Mouse (Mus musculus): Measurements from ENCODE around the gene Fignl1. TPM values are rescaled to one million over a fixed set of nuclear protein-coding genes. Genes with fewer than 3 reads are reported as not detected.

Fignl1 gene
- polyA plus RNA-seq, 1 experiment from 2014 or later: 13.3 TPM

DNA sequence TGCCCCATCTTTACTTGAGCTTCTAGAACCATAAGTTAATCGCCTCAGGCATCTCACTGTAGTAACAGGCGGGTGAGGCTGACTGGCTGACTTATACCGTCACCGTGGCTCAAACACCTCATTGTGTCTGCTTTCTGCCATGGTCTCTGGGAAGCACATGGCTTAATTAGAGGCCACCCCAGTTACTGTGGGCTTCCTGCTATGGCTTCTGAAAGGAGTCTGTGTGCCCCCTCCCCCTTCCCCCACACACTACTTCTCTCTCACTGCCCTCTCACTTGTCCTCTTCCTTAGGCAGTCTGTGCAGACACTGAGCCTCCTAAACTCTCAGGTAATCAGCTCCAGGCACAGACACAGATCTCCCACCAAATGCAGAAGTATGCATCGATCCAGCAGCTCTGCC is 19.5 kb upstream of the Fignl1 start:
- H3K4me3 ChIP-seq (replicated peaks; ENCODE audit: low read length): no peak overlapping the region
- WGBS: 28% methylated on average over 5 of the region's 5 CpGs
- H3K4me2 ChIP-seq (replicated peaks): no peak overlapping the region
- no peaks in the 10 kb centered on the region for H3K27me3 ChIP-seq (ENCODE audit: control insufficient read depth, insufficient read depth, low read length)
- no peaks in the 10 kb centered on the region for H3K36me3 ChIP-seq (replicated peaks; ENCODE audit: control insufficient read depth, insufficient read depth)
- H3K9ac ChIP-seq: 0 out of 2 replicates have a peak overlapping the region, but pooled peaks have one; percentile 5
- ATAC-seq (ENCODE audit: low FRiP score) (peak; percentile 40; the same call in 1 of the 2 replicates), DNase-seq (ENCODE audit: low spot score) (no peak)
- peaks cover 43% of the 10 kb centered on the region for H3K4me1 ChIP-seq (replicated peaks; ENCODE audit: control insufficient read depth, insufficient read depth, low read length)
- no peak overlapping the region for H3K27ac ChIP-seq
- H3K9me3 ChIP-seq (ENCODE audit: control insufficient read depth, low read length): no peaks in the 10 kb centered on the region

DNA sequence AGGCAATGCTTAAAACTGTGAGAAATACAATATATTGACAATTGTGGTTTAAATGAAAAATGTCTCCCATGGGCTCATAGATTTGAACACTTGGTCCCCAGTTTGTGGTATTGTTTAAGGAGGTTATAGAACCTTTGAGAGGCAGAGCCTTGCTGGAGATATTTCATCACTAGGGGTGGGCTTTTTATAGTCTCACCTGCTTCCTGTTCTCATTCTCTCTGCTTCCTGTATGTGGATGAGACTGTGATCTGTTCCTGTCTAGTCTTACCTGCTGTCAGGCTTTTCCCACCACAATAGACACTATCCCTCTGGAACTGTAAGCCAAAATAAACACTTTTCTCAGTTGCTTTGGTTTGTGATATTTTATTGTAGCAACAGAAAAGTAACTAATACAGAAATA is 17.7 kb upstream of the Fignl1 start:
- H3K9me3 ChIP-seq (ENCODE audit: control insufficient read depth, low read length): no peaks in the 10 kb centered on the region
- H3K4me1 ChIP-seq (replicated peaks; ENCODE audit: control insufficient read depth, insufficient read depth, low read length): peaks cover 52% of the 10 kb centered on the region
- no peak overlapping the region for H3K9ac ChIP-seq
- no peaks in the 10 kb centered on the region for H3K27me3 ChIP-seq (ENCODE audit: control insufficient read depth, insufficient read depth, low read length)
- no peak overlapping the region for H3K4me2 ChIP-seq (replicated peaks)
- DNase-seq (ENCODE audit: low spot score) (no peak), ATAC-seq (ENCODE audit: low FRiP score) (no peak)
- H3K27ac ChIP-seq: no peak overlapping the region
- no peak overlapping the region for H3K4me3 ChIP-seq (replicated peaks; ENCODE audit: low read length)
- no peaks in the 10 kb centered on the region for H3K36me3 ChIP-seq (replicated peaks; ENCODE audit: control insufficient read depth, insufficient read depth)

DNA sequence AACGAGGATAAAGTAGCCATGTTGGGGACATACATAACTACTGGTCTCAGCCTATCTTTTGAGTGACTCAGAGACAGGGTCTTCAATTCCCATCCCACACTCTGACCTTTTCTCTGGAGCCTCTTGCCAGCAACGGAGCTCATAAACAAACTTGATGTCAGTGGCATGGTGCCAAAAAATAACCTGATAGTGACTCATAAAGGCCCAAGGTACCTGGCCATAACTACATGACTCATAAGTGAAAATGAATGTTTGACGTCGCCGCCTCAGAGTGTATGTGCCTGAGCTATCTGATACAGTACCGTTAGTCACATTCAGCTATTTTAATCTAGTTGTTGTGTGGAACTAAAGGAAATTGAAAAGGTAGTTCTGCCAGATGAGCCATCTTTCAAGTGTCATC is 16.9 kb upstream of the Fignl1 start:
- no peak for ATAC-seq (ENCODE audit: low FRiP score)
- H3K27me3 ChIP-seq (ENCODE audit: control insufficient read depth, insufficient read depth, low read length): no peaks in the 10 kb centered on the region
- no peak overlapping the region for H3K4me2 ChIP-seq (replicated peaks)
- H3K4me3 ChIP-seq (replicated peaks; ENCODE audit: low read length): no peak overlapping the region
- H3K27ac ChIP-seq: 0 out of 2 replicates have a peak overlapping the region, but pooled peaks have one; percentile 17
- no peak for DNase-seq (ENCODE audit: low spot score)
- WGBS: 72% methylated on average over 6 of the region's 6 CpGs
- H3K9ac ChIP-seq: no peak overlapping the region
- H3K36me3 ChIP-seq (replicated peaks; ENCODE audit: control insufficient read depth, insufficient read depth): no peaks in the 10 kb centered on the region
- peaks cover 52% of the 10 kb centered on the region for H3K4me1 ChIP-seq (replicated peaks; ENCODE audit: control insufficient read depth, insufficient read depth, low read length)
- no peaks in the 10 kb centered on the region for H3K9me3 ChIP-seq (ENCODE audit: control insufficient read depth, low read length)

DNA sequence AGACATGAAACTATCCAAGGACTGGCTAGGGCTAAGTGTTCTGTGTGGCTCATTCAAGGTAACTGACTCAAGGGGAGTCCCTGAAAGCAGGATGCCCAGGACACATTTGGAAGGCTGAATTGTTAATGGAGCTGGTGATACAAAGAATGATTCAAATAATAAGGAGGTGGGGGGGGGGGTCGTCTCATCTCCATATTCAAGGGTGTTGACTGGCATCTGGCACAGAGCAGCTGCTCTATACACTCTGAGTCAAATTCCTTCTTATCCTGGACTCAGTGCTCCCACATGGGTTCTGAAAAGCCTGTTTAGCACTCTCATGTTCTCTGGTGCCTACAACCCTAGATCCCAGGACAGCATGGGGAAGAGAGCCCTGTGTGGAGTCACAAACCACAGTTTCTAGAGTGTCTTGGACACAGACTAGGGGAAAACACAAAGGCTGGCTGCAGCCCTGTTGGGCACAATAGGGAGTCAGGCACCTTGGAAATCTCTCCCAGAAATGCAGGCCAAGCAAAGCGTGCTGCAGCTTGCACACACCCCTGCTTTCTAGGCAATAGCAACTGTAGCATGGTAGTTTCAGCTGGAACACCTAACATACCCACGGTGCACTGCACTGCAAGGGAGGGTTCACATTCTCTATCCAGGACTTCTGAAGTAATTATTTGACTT is 16.3 kb upstream of the Fignl1 start:
- DNase-seq (ENCODE audit: low spot score) (no peak), ATAC-seq (ENCODE audit: low FRiP score) (no peak)
- H3K27ac ChIP-seq: peak overlapping the region; percentile 36; the same call in 1 of the 2 replicates
- H3K4me1 ChIP-seq (replicated peaks; ENCODE audit: control insufficient read depth, insufficient read depth, low read length): peaks cover 52% of the 10 kb centered on the region
- no peak overlapping the region for H3K4me2 ChIP-seq (replicated peaks)
- no peaks in the 10 kb centered on the region for H3K36me3 ChIP-seq (replicated peaks; ENCODE audit: control insufficient read depth, insufficient read depth)
- no peaks in the 10 kb centered on the region for H3K27me3 ChIP-seq (ENCODE audit: control insufficient read depth, insufficient read depth, low read length)
- WGBS: 39% methylated on average over 3 of the region's 3 CpGs
- H3K9me3 ChIP-seq (ENCODE audit: control insufficient read depth, low read length): no peaks in the 10 kb centered on the region
- H3K4me3 ChIP-seq (replicated peaks; ENCODE audit: low read length): no peak overlapping the region
- no peak overlapping the region for H3K9ac ChIP-seq

DNA sequence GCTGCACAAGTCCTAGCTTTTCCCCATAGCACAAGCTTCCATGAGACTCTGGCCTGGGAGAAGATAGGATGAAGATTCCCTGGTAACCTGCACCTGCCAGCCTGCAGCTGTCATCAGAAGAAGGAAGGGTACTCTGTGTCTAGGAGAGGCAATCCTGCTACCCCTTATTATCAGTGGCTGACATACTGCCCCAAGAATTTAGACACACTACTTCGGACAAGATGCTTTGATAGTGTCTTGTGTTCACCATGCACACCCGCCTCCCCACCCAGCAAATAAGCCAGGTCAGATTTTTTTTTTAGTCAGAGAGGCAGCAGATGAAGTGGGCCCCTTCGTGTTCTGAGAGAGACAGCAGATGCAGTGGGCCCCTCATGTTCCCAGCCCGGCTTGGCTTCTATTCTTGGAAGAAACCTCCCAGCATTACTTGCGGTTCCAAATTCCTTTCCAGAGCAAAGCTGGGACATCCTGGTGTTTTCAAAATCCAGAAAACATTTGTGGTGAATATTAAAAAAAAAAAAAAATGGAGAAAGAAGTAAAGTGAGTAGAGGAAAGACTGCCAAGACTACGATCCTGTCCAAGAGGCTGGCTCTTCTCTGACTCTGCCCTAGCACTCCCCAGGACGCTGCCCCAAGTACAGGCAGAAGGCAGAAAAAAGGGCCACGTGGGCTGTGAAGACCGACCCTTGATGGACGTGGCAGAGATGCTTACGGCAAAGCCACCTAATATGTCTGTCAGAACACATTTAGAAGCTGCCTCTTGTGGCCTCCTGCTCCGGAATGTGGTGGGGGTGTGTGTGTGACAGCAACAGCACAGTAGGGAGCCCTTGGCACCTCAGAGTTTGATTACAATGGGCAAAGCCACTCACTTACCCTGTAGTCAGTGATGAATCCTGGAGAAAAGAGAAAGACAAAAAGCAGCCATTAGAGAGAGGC is 15.5 kb upstream of the Fignl1 start:
- DNase-seq (ENCODE audit: low spot score): no peak
- H3K9ac ChIP-seq: no peak overlapping the region
- no peaks in the 10 kb centered on the region for H3K27me3 ChIP-seq (ENCODE audit: control insufficient read depth, insufficient read depth, low read length)
- H3K4me3 ChIP-seq (replicated peaks; ENCODE audit: low read length): no peak overlapping the region
- H3K9me3 ChIP-seq (ENCODE audit: control insufficient read depth, low read length): no peaks in the 10 kb centered on the region
- peaks cover 45% of the 10 kb centered on the region for H3K4me1 ChIP-seq (replicated peaks; ENCODE audit: control insufficient read depth, insufficient read depth, low read length)
- H3K27ac ChIP-seq: peak overlapping the region; percentile 36; the same call in 1 of the 2 replicates
- H3K36me3 ChIP-seq (replicated peaks; ENCODE audit: control insufficient read depth, insufficient read depth): no peaks in the 10 kb centered on the region
- no peak for ATAC-seq (ENCODE audit: low FRiP score)
- WGBS: 12% methylated on average over 12 of the region's 12 CpGs
- H3K4me2 ChIP-seq (replicated peaks): no peak overlapping the region

DNA sequence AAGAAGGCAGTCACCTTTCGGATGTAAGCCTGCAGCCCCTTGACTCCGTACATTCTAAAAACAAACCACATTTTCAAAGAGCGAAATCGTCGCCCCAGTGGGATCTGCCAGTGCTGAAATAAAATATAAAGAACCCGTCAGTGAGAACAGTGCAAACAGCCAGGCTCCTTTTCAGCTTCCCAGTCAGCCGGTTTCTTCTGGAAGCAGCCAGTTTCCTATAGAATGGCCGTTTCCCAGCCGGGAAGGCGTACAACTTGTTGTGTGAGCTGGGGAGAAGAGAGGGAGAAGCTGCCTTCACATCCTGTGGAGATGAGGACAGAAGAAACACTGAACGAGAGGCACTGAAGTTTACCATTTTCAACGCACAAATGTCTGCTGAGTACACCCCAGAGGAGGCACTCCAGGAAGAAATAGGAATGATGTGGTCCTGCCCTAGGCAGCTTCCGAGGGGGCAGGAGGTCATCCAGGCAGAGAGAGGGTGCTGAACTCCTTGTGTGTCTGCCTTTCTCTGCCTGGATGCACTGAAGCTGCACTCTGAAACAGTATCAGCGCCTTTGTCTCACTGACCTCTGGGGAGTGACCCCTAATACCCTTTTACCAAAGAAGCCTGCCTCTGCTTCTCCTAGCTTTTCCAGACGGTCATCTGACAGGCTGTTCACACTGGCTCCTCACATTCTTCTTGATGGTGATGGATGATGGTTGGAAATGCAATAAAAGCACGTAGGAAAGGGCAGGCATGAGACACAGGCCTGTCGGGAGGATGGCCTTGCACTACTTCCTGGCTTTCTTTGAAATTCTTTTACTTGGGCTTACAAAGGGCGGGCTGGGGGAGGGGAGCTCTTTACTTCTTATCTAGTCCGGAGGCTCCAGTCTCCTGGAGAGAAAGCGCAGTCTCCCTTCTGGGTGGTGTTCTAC is 13.7 kb upstream of the Fignl1 start:
- peak overlapping the region; percentile 49 for H3K27ac ChIP-seq
- H3K9me3 ChIP-seq (ENCODE audit: control insufficient read depth, low read length): no peaks in the 10 kb centered on the region
- 8% methylated on average over 20 of the region's 20 CpGs for WGBS
- H3K4me3 ChIP-seq (replicated peaks; ENCODE audit: low read length): no peak overlapping the region
- DNase-seq (ENCODE audit: low spot score) (peak; percentile 60), ATAC-seq (ENCODE audit: low FRiP score) (peak; percentile 13; the same call in 1 of the 2 replicates)
- peaks cover 37% of the 10 kb centered on the region for H3K4me1 ChIP-seq (replicated peaks; ENCODE audit: control insufficient read depth, insufficient read depth, low read length)
- H3K4me2 ChIP-seq (replicated peaks): peak overlapping the region; percentile 33
- peak overlapping the region; percentile 48 for H3K9ac ChIP-seq
- no peaks in the 10 kb centered on the region for H3K27me3 ChIP-seq (ENCODE audit: control insufficient read depth, insufficient read depth, low read length)
- no peaks in the 10 kb centered on the region for H3K36me3 ChIP-seq (replicated peaks; ENCODE audit: control insufficient read depth, insufficient read depth)

DNA sequence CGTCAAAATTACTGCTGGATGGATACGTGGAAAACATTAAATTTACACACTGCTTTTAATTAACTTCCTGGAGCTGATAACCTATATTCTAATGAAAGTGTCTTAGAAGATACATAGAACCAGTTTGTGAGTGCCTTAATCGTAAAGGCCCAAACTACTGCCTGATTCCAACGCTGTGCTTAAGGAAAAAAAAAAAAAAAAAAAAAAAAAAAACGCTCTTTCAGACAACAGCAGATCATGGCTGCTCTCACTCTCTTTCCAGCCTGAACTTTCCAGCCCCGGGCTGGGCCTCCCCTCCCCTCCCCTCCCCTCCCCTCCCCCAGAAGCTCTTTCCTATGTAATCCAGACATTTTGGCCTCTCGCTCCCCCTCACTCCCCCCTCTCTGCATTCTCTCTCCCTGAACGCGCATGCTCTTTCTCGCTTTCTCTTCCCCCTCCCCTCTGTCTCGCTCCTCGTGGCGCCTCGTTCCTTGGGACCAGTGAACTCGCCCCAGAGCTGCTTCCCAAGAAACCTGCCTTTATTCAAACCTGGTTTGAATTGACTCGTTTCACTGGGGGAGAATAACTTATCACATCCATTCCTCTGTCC is 12.7 kb upstream of the Fignl1 start:
- H3K36me3 ChIP-seq (replicated peaks; ENCODE audit: control insufficient read depth, insufficient read depth): no peaks in the 10 kb centered on the region
- DNase-seq (ENCODE audit: low spot score) (peak; percentile 83), ATAC-seq (ENCODE audit: low FRiP score) (peak; percentile 85)
- H3K4me1 ChIP-seq (replicated peaks; ENCODE audit: control insufficient read depth, insufficient read depth, low read length): peaks cover 37% of the 10 kb centered on the region
- H3K4me3 ChIP-seq (replicated peaks; ENCODE audit: low read length): no peak overlapping the region
- H3K27me3 ChIP-seq (ENCODE audit: control insufficient read depth, insufficient read depth, low read length): no peaks in the 10 kb centered on the region
- no peaks in the 10 kb centered on the region for H3K9me3 ChIP-seq (ENCODE audit: control insufficient read depth, low read length)
- 8% methylated on average over 16 of the region's 16 CpGs for WGBS
- peak overlapping the region; percentile 33 for H3K4me2 ChIP-seq (replicated peaks)
- peak overlapping the region; percentile 48 for H3K9ac ChIP-seq
- H3K27ac ChIP-seq: peak overlapping the region; percentile 49

DNA sequence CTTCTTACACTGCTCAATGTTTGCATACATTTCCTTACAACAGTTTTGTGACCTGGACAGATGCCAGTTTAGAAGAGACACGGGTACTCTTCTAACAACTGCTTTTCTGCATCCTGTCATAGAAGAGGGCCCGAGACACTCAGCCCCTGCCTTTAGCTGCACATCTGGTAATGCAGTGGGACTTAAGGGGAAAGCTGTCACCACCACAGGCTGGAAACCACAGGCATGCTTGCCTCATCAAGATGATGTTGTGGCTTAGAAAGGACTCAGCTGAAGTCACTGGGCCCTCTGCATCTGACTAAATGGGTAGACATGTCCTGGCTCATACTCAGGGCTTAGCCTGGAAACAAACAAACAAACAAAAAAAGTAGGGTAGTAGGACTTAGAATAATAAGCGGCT is 12.0 kb upstream of the Fignl1 start:
- H3K27me3 ChIP-seq (ENCODE audit: control insufficient read depth, insufficient read depth, low read length): no peaks in the 10 kb centered on the region
- H3K4me2 ChIP-seq (replicated peaks): no peak overlapping the region
- WGBS: 68% methylated on average over 3 of the region's 3 CpGs
- no peaks in the 10 kb centered on the region for H3K9me3 ChIP-seq (ENCODE audit: control insufficient read depth, low read length)
- no peak for ATAC-seq (ENCODE audit: low FRiP score)
- H3K9ac ChIP-seq: no peak overlapping the region
- H3K4me3 ChIP-seq (replicated peaks; ENCODE audit: low read length): no peak overlapping the region
- no peaks in the 10 kb centered on the region for H3K36me3 ChIP-seq (replicated peaks; ENCODE audit: control insufficient read depth, insufficient read depth)
- peaks cover 37% of the 10 kb centered on the region for H3K4me1 ChIP-seq (replicated peaks; ENCODE audit: control insufficient read depth, insufficient read depth, low read length)
- no peak for DNase-seq (ENCODE audit: low spot score)
- 0 out of 2 replicates have a peak overlapping the region, but pooled peaks have one; percentile 47 for H3K27ac ChIP-seq

Data from hindbrain, embryonic 14.5 days (tissue).